Mouse (Mus musculus): ENCODE data around the gene Rgs12.
A peak's percentile ranks its signal among the peaks of the same experiment; 100 is the strongest.

Gene Rgs12

DNA sequence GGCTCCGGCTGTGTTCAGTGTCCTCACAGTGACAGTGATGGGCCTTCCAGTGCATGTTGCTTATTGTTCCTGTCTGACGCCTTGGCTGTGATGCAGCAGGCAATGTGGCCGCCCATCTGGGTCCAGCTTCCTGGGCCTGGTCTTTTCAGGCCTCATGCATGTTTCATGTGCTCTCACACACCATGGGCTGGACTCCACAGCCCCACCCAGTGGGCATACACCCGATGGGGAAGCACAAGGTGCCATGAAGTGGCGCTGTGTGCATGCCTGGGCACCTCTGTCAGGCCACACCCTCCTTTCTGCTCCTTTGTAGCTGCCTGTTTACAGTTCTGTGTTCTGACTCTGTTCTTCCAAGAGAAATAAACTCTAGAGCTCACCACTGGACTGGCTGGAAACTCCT, 83.8 kb downstream of the Rgs12 start:
- DNase-seq (ENCODE audit: low spot score), result no peak

DNA sequence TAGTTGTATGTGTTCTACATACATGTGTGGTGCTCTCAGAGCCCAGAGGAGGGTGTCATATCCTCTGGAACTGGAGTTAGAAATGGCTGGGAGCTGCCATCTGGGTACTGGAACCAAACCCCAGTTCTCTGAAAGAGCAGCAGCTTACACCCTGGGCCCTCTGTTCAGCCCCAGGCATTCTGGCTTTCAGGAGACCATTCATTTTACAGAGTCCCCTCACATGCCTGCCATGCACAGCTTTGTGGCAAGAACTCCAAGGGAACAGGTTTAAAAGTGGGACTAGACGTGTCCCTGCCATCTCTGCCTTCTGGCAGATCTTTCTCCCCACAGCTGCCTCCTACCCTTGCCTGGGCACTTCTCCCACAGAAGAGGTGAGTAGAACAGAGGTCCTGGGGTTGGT, 84.4 kb downstream of the Rgs12 start:
- no peak for DNase-seq (ENCODE audit: low spot score)

GRCm38 (mm10) chr5:35035141-35035540, 85.9 kb downstream of the Rgs12 start:
- DNase-seq (ENCODE audit: low spot score), result no peak

- no peak for DNase-seq (ENCODE audit: low spot score)
These were observed 86.5 kb downstream of the Rgs12 start for GRCm38 (mm10) chr5:35035795-35036194.

GRCm38 (mm10) chr5:35037438-35037837, 88.2 kb downstream of the Rgs12 start:
- DNase-seq (ENCODE audit: low spot score), result no peak

DNA sequence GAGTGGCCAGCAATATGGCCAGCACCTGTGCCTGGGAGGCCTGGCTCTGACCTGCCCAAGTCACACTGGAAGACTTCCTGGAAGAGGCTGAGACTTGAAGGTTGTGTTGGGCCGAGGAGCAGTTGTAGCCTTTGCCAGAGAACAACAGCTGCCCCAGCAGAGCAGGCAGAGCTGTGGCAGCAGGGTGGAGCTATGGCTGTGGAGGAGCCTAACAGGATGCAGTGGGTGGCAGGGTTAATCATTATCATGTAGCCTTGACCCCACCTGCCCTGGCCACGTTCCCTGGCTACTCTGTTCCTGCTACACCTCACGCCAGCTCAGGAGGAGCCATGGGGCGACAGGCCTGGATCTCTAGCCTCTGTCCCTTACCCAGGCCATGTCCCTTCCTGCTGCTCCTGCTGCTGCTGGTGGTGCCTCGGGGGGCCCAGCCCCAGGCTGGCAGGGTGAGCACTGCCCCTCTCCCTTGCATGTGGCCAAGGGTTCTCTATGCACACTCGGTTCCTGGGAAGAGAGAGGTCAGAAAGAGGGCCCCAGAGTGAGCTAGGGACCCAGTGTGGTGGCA, 92.1 kb downstream of the Rgs12 start, which contains the start of gene Hgfac:
TSS of gene Hgfac (plus strand) at position 242 of the 562 bp plus-strand sequence.
- no peak for DNase-seq (ENCODE audit: low spot score)

- no peak for DNase-seq (ENCODE audit: low spot score)
These were observed 93.3 kb downstream of the Rgs12 start for GRCm38 (mm10) chr5:35042431-35043109.

- DNase-seq (ENCODE audit: low spot score), result peak; percentile 81
These were observed 93.8 kb downstream of the Rgs12 start for GRCm38 (mm10) chr5:35043110-35043451.

GRCm38 (mm10) chr5:35050541-35050940, 101.3 kb downstream of the Rgs12 start:
- DNase-seq (ENCODE audit: low spot score), result no peak

GRCm38 (mm10) chr5:35054628-35055027, 105.4 kb downstream of the Rgs12 start:
- no peak for DNase-seq (ENCODE audit: low spot score)

DNA sequence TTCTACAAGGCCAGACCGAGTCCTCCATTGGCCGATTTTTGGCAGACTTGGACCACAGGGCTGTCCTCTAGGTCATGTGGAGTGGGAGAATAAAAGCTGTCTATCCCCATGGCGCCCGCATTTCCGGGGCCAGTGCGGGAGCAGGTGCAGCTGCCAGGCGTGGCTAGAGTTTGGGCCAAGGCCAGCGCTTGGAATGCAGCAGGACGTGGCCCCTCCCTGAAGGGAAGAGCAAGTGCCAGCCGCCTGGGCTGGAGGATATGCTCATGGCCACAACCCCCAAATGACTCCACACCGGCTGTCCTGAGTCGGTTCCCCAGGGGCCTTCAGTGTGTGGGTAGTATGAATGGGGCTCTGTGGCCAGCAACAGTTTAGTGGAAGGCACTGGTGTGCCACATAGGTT, 105.8 kb downstream of the Rgs12 start:
- no peak for DNase-seq (ENCODE audit: low spot score)

DNA sequence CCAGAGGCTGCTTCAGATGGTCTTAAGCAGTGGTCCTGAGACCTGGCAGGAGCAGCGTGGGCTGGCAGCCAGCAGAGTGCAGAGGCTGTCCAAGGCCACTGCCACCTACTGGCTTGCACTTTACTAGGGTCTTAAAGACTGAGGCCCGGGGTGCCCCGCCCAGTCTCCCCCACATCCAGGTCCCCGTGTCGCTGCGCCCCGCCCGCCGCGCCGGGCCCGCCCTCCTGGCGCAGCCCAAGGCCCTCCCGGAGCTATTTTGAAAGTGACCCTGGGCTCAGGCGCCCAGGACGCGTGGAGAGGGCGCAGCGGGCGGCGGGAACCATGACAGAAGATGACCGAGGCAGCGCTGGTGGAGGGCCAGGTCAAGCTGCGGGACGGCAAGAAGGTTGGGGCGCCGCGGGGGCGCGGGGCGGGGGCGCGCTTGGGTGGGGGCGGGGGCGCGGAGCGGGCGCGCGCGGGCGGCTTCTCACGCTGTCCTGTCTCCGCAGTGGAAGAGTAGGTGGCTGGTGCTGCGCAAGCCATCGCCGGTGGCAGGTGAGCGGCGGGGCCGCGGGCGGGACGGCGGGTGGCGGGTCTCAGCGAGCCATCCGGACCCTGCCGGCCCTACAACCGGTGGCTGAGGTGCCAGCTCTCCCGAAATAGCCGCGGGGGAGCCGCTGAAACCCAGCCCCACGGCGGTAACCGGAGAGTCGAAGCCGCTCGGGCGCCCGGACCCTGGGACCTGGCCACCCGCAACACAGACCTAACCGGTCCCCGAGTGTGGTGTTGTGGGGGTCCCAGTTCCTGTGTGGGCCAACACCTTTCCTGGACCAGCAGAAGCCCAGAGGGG, 107.6 kb downstream of the Rgs12 start, which contains the start of gene Dok7:
TSS of gene Dok7 (plus strand) at position 163 of the 829 bp plus-strand sequence.
- peak; percentile 68 for DNase-seq (ENCODE audit: low spot score)

DNA sequence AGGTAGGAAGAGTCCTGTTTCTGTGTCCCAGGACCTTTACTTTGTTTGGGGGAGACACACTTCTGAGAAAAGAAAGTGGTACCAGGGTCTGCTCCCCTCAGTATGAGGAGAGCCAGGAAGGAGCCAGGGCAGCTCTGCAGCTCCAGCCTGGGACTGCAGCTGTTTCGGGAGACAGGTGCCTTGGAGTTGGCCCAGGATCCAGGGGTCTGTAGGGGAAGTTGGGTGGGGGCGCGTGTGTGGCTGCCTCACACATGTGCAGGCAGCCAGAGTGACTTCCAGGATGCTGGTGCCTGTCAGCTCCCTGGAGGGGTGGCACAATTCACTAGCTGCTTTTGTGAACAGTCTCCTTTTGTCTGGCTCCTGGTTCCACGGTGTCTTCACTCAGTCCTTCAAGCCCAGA, 108.3 kb downstream of the Rgs12 start:
- DNase-seq (ENCODE audit: low spot score), result no peak

DNA sequence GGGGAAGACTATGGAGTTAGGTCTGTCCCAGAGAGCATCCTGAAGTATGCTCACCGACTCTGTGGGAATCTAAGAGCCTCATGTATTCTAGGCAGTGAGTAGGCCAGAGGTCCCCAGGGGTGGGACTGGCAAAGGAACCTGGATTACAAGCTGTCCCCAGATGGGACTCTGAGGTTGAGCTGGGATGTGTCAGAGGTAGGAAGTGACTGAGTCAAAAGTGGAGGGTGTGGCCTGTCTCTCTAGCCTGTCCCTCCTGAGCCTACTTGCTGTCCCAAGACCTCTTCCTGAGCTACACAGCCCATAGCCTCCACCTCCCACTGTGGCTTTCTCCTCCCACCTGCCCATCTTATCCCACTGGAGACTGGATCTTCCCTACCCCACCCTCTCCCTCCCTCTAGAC, 109.0 kb downstream of the Rgs12 start:
- DNase-seq (ENCODE audit: low spot score), result no peak

DNA sequence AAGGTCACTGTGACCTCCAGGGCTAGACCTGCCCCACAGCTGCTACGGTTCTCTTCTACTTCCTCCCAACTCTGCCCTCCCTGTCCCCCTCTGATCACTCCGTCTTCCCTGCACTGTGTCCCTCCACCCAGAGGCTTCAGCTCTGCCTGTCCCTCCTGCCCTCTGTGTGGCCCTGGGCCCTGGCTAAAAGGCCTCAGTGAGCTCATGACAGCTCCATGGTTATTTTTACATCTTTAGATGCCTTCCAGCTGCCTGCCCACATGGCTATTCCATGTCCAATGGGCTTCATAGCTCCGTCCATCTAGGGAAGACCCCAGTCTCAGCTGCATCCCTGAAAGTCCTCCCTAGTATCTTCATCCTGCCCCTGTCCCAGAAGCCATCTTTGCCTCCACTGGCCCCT, 110.9 kb downstream of the Rgs12 start:
- DNase-seq (ENCODE audit: low spot score), result no peak

DNA sequence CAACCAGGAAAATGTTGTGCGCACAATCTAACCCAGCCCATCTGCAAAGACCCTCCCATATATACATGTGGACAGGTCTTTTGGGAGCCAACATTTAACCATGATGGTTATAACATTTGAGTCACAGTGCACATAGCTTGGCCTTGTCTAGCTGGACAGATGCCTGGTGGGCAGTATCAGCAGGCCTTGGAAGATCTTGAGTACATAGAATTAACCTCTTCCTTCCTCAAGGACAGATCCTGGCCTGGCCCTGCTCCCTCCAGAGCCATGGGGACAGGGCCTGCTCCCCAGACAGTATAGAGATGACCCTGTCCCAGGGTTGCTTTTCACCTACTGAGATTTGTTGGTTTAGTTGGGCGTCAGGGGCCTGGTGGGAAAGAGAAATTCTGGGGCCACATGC, 120.6 kb downstream of the Rgs12 start:
- no peak for DNase-seq (ENCODE audit: low spot score)

DNA sequence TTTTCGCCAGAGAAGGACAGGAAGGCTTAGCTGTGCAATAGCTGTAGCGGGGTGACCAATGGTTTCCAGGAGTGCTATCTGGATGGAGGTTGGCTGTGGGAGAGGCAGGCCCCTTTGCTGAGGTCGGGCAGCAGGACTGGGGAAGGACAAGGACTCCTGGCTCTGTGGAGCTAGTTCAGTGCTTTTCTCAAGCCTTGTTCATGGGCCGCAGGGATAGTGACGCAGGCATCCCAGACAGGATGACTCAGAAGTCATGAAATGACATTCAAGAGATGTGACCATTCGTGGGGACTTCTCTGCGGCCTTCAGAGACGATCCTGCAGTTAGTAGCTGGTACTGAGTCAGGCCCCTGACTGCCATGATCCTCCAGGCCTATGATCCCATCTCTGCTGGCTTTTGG, 121.1 kb downstream of the Rgs12 start:
- DNase-seq (ENCODE audit: low spot score), result no peak

- DNase-seq (ENCODE audit: low spot score), result no peak
These were observed 121.7 kb downstream of the Rgs12 start for GRCm38 (mm10) chr5:35070953-35071352.

GRCm38 (mm10) chr5:35071855-35072254, 122.6 kb downstream of the Rgs12 start:
- no peak for DNase-seq (ENCODE audit: low spot score)

DNA sequence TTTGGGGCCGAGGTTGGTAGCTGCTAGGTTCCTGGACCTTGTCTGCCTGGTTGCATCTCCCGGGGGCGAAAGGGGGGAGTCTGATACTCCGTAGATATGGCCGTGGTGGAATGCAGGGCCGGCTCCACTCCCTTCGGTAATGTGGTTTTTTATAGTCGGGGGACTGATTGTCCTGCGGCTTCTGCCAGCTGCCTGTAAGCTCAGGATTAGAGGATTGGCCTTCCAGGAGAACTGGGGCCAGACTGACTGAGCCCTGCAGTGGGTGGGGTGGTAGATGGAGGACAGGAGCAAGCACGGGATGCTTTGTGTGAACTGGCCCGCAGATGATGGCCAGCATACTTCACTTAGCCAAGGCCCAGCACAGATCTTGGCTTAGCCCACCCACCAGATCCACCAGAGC, 124.0 kb downstream of the Rgs12 start:
- no peak for DNase-seq (ENCODE audit: low spot score)

- peak; percentile 57 for DNase-seq (ENCODE audit: low spot score)
These were observed 124.7 kb downstream of the Rgs12 start for GRCm38 (mm10) chr5:35073992-35074391.

- DNase-seq (ENCODE audit: low spot score), result no peak
These were observed 127.1 kb downstream of the Rgs12 start for GRCm38 (mm10) chr5:35076369-35076768.

GRCm38 (mm10) chr5:35079101-35079500, 129.9 kb downstream of the Rgs12 start:
- no peak for DNase-seq (ENCODE audit: low spot score)
